Mouse (Mus musculus): ENCODE measurements around the gene Grin2b. TPM values are rescaled to one million over a fixed set of nuclear protein-coding genes. Genes with fewer than 3 reads are reported as not detected.

The Grin2b gene
- polyA plus RNA-seq, 1 experiment from 2014 or later = 9.5 TPM

DNA sequence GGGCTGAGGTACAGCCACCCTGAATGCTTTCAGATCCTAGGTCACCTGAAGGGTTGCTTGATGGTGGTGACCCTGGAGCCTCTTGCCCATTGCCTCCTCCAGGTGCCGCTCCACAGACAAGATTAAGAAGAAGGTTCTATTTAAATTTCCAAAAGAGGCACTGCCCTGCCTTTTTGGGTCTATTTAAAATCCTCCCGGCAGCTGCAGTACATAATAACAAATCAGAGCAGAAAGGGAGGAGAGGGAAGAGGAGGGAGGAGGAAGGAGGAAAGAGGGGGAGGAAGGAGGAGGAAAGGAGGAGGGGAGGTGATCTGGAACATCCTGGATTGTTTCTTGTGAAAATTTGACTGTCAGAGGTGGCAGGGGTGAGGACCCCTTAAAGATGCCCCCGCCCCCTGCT, 197.2 kb downstream of the Grin2b start:
- H3K4me3 ChIP-seq (replicated peaks) = no peak overlapping the region
- peaks cover 6% of the 10 kb centered on the region; the same call in 1 of the 2 replicates for H3K4me1 ChIP-seq
- no peaks in the 10 kb centered on the region for H3K9me3 ChIP-seq
- ATAC-seq (ENCODE audit: low FRiP score) = no peak
- H3K9ac ChIP-seq = no peak overlapping the region
- 60% methylated on average over 3 of the region's 3 CpGs for WGBS
- H3K36me3 ChIP-seq (replicated peaks) = no peaks in the 10 kb centered on the region
- no peaks in the 10 kb centered on the region for H3K27me3 ChIP-seq
- no peak overlapping the region for H3K4me2 ChIP-seq
- no peak overlapping the region for H3K27ac ChIP-seq

DNA sequence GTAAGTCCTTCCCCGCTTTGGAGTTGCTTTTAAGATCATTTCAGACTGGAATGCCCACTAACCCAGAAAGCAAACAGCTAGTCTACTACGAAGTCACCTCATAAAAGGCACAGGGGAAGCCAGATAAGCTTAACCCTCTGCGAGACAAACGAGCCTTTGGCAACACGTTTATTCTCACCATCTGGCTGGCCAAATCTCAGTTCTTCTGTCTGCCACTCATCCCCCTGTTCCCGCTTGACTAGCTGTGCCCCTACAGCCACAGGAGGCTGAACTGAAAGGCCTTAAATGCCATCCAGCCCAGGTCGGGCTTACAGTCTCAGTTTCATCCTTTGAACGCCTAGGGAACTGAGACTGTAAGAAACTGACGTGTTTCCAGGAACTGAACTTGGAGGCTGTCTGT, 200.8 kb downstream of the Grin2b start:
- 70% methylated on average over 9 of the region's 9 CpGs for WGBS
- Histone ChIP-seq H3K27me3 (no peaks in the 10 kb centered on the region), H3K36me3 (replicated peaks) (no peaks in the 10 kb centered on the region), H3K9ac (no peak overlapping the region), H3K9me3 (no peaks in the 10 kb centered on the region), H3K4me2 (no peak overlapping the region), H3K4me1 (peaks cover 6% of the 10 kb centered on the region; the same call in 1 of the 2 replicates), H3K27ac (no peak overlapping the region), H3K4me3 (replicated peaks) (no peak overlapping the region)
- ATAC-seq (ENCODE audit: low FRiP score) = no peak

DNA sequence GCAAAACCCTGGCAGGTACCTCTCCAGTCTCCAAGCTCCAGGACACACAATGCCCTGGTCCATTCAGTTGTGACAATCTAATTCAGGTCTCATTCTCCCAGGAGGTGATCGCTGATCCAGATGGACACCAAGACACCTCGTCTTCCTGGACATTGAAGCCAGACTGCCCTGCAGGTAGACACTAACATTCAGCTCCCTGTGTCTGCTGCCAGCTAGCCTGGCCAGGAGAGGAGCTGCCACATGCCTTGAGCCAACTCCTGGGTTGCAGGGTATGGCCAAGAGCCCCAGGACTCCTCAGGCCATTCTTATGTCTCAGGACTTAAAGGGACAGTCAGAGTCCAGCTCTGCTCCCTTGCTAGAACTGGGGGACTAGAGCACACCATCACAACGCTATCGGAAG, 201.8 kb downstream of the Grin2b start:
- no peak overlapping the region for H3K4me3 ChIP-seq (replicated peaks)
- 85% methylated on average over 4 of the region's 4 CpGs for WGBS

DNA sequence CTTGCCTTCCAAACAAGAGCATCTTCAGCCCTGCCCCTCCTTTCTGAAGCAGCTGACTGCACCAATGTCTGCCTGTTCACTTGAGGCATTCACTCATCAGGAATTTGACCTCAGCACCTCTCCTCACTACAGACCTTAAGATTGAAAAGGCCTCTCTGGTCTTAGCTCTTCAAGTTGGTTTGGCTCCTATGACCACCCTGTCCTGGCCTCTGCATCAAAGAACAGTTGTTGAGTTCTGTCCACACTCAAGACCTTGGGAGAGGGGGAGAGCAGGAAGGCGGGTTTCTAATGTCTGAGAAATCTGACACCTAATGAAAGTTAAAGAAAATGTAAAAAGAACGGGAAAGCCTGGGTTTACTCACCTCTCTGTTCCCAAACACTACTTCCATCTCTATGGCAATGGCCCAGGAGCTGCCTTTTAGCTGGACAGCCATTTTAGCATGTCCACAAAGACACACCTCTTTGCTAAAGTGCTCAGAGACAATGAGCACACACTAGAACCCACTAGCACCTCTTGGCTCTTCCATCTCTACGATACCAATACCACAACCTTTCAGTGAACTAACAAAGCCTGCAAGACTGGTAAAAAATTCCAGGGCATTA, 202.5 kb downstream of the Grin2b start:
- H3K27ac ChIP-seq = no peak overlapping the region
- ATAC-seq (ENCODE audit: low FRiP score) = no peak
- no peak overlapping the region for H3K4me2 ChIP-seq
- 78% methylated on average over 3 of the region's 3 CpGs for WGBS
- H3K36me3 ChIP-seq (replicated peaks) = no peaks in the 10 kb centered on the region
- H3K9ac ChIP-seq = no peak overlapping the region
- no peaks in the 10 kb centered on the region for H3K9me3 ChIP-seq
- H3K4me1 ChIP-seq = peaks cover 2% of the 10 kb centered on the region; the same call in 1 of the 2 replicates
- H3K4me3 ChIP-seq (replicated peaks) = no peak overlapping the region
- H3K27me3 ChIP-seq = no peaks in the 10 kb centered on the region

More for the DNA sequence above, 201.8 kb downstream of the Grin2b start:
- H3K4me2 ChIP-seq = no peak overlapping the region
- no peaks in the 10 kb centered on the region for H3K9me3 ChIP-seq
- peaks cover 6% of the 10 kb centered on the region; the same call in 1 of the 2 replicates for H3K4me1 ChIP-seq
- H3K36me3 ChIP-seq (replicated peaks) = no peaks in the 10 kb centered on the region
- no peak for ATAC-seq (ENCODE audit: low FRiP score)
- H3K9ac ChIP-seq = no peak overlapping the region
- H3K27ac ChIP-seq = no peak overlapping the region
- H3K27me3 ChIP-seq = no peaks in the 10 kb centered on the region

DNA sequence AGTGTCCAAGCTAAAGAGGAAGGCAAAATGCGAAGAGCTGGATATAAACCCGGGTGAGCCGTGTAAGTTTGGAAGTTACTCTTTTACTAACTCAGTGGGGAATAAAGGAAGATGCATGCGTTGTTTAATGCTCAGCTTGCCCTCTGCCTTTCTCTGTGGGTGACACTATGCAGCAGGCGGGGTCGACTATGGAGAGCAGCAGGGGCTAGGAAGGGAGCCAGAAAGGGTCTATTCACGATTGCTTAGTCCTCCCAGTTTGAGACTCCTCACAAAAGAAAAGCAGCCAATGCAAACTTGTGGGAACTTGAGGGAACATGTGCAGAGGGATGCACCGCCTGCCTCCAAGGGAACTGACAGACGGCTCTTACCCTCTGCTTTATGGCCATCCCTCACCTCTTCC, 211.5 kb downstream of the Grin2b start:
- H3K27ac ChIP-seq = no peak overlapping the region
- ATAC-seq (ENCODE audit: low FRiP score) = no peak
- WGBS = 34% methylated on average over 9 of the region's 9 CpGs

DNA sequence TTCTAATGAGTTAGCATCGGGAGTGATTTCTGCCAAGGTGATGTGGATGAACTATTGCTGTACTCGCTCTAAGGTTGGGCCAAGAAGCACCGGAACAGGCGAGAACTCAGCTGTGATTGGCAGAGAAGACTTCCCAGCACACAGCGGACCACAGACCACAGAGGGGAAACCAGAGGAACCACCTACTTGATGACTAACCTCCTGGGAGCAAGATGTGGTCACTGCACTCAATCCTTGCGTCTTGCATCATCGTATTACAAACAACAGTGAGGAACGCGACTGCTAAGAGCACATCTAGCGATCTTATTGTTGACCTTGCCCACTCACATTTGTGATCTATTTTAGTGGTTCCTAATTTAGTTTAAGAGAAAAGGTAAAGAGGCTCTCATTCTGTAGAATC, 213.7 kb downstream of the Grin2b start:
- Histone ChIP-seq H3K27me3 (no peaks in the 10 kb centered on the region), H3K36me3 (replicated peaks) (no peaks in the 10 kb centered on the region), H3K4me1 (0 out of 2 replicates have a peak, but pooled peaks cover 7% of the 10 kb centered on the region), H3K9me3 (no peaks in the 10 kb centered on the region), H3K9ac (no peak overlapping the region), H3K27ac (no peak overlapping the region), H3K4me3 (replicated peaks) (no peak overlapping the region), H3K4me2 (no peak overlapping the region)
- no peak for ATAC-seq (ENCODE audit: low FRiP score)
- 93% methylated on average over 10 of the region's 10 CpGs for WGBS

More for the DNA sequence above, 211.5 kb downstream of the Grin2b start:
- 0 out of 2 replicates have a peak, but pooled peaks cover 7% of the 10 kb centered on the region for H3K4me1 ChIP-seq
- no peak overlapping the region for H3K4me3 ChIP-seq (replicated peaks)
- H3K9ac ChIP-seq = no peak overlapping the region
- H3K27me3 ChIP-seq = no peaks in the 10 kb centered on the region
- no peak overlapping the region for H3K4me2 ChIP-seq
- no peaks in the 10 kb centered on the region for H3K36me3 ChIP-seq (replicated peaks)
- no peaks in the 10 kb centered on the region for H3K9me3 ChIP-seq

DNA sequence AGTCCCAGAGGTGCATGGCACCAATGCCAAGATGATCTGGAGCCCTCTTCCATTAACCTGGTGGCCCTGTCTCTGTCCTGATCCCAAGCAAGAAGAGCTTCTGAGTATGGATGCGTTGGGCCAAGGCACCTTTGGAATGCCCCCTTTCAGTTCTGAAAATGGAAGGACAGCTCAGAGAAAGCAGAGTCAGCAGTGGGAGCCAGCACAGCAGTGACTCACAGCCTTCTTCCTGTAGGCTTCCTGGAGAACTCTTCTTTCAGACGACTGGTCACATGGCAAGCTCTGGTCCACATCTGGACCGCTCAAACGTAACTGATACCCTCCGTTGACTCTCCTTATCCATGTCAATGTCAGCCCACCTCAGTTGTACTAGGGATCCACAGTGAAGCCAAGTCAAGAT, 221.6 kb downstream of the Grin2b start:
- Histone ChIP-seq H3K4me3 (replicated peaks) (no peak overlapping the region), H3K4me2 (no peak overlapping the region), H3K36me3 (replicated peaks) (no peaks in the 10 kb centered on the region), H3K4me1 (no peaks in the 10 kb centered on the region), H3K9ac (no peak overlapping the region), H3K9me3 (no peaks in the 10 kb centered on the region), H3K27ac (no peak overlapping the region), H3K27me3 (no peaks in the 10 kb centered on the region)
- WGBS = 90% methylated on average over 5 of the region's 5 CpGs
- no peak for ATAC-seq (ENCODE audit: low FRiP score)

DNA sequence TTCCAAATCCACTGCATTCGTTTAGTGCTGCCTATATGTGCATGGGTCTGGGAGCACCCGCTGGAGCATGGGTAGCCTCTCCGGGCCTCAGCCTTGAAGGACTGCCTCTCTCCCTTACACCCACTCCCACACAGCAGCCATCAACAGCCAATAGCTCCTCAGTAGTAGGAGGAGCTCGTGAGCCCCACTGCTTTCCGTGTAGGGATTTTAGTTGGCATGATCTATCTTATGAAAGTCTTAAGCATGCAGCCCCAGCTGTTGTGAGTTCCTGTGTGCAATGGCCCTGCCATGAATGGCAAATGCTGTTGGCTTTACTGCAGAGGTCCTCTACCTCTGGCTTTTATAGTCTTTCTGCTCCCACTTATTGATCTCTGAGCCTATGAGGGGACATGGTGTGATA, 227.8 kb downstream of the Grin2b start:
- H3K4me3 ChIP-seq (replicated peaks) = no peak overlapping the region
- no peaks in the 10 kb centered on the region for H3K4me1 ChIP-seq
- no peaks in the 10 kb centered on the region for H3K9me3 ChIP-seq
- no peaks in the 10 kb centered on the region for H3K36me3 ChIP-seq (replicated peaks)
- H3K27me3 ChIP-seq = no peaks in the 10 kb centered on the region
- H3K9ac ChIP-seq = no peak overlapping the region
- WGBS = 79% methylated on average over 5 of the region's 5 CpGs
- H3K27ac ChIP-seq = no peak overlapping the region
- no peak for ATAC-seq (ENCODE audit: low FRiP score)
- no peak overlapping the region for H3K4me2 ChIP-seq

DNA sequence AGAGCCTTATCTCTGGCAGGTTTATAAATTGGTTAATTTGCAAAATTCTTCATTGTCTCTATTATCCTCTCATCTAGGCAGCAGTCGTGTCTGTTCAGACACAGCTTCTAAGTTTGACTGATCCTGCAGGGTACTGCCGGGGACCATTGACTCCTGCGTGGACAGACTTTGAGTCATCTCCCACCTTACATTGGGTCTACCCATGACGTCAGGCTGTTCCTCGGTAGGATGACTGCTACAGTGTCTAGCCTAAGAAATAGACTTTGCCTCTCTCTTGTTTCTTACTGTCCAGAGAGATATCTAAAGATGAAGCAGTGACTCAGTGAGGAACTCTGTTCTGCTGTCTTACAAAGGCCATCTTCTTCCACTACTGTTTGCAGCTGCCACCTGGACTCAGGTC, 229.0 kb downstream of the Grin2b start:
- Histone ChIP-seq H3K4me1 (no peaks in the 10 kb centered on the region), H3K9me3 (no peaks in the 10 kb centered on the region), H3K27me3 (no peaks in the 10 kb centered on the region), H3K4me2 (no peak overlapping the region), H3K4me3 (replicated peaks) (no peak overlapping the region), H3K36me3 (replicated peaks) (no peaks in the 10 kb centered on the region), H3K27ac (no peak overlapping the region), H3K9ac (no peak overlapping the region)
- WGBS = 91% methylated on average over 5 of the region's 5 CpGs
- no peak for ATAC-seq (ENCODE audit: low FRiP score)

DNA sequence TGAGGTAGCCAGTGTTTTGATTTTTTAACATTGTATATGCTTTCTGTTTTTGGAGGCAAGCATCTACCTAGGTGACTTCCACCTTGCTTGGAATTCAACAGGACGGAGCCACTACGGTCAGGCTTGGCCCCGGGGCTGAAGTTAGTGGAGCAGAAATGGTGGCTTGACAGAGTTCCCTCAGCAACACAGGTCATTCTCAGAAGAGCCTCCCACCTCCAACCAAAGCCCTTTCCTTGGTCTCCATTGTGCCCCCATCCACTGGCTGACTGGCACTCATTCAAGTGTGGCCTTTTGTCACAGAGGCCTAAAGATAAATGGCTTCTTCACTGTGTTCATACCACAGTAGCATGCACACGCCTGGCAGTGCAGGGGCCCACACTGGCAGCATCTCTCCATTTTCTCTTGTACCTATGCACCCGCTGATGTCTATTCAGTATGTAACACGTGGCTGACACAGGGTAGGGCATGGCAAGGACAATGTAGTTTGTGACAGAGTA, 230.1 kb downstream of the Grin2b start:
- no peaks in the 10 kb centered on the region for H3K4me1 ChIP-seq
- whole genome bisulfite sequencing = 86% methylated on average over 6 of the region's 6 CpGs

DNA sequence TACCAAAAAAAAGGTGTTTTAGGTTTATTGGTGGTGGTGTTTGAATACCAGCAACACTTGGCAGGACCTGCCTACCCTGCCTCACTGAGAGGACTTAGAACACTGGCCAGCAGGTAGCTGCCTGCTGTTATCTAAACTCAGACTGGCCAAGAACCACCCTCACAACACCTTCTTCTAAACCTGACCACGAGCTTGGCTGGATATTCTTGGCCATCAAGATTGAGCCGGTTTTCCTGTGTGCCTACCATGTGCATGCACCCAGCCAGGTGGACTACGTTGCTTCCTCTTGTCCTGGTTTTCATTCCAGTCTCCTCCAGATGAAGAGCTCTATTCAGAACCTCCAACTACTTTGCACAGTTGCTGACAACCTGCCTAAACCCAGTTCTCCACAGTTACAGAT, 240.4 kb downstream of the Grin2b start:
- 81% methylated on average over 3 of the region's 3 CpGs for WGBS

More for the DNA sequence above, 230.1 kb downstream of the Grin2b start:
- Histone ChIP-seq H3K27ac (no peak overlapping the region), H3K4me3 (replicated peaks) (no peak overlapping the region), H3K36me3 (replicated peaks) (no peaks in the 10 kb centered on the region), H3K9ac (no peak overlapping the region), H3K9me3 (no peaks in the 10 kb centered on the region), H3K4me2 (no peak overlapping the region), H3K27me3 (no peaks in the 10 kb centered on the region)
- no peak for ATAC-seq (ENCODE audit: low FRiP score)

DNA sequence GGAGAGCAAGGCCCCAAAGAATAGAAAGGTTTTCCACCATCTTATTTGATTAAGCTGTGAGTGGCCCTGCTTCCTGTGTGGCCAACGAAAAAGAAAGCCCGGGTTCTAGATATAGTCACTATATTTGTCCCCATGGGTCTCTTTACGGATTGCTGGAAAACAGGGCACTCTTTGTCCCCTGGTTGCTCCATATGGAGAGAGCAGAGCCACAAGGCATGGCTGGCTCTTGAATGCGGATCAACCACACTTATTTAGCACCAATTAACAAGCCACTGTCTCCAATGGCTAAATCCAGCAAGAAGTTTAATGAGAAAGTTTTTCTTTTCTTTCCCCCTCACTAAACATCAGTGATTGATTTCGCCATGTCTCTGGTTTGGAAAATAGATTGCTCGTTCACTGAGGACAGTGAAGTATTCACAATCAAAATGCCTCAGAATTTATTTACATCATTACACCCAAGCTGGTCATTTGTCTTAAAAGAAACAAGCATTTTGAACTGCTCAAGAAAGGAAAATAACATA, 240.9 kb downstream of the Grin2b start:
- no peak overlapping the region for H3K27ac ChIP-seq

More for the DNA sequence above, 240.4 kb downstream of the Grin2b start:
- Histone ChIP-seq H3K9ac (no peak overlapping the region), H3K27ac (no peak overlapping the region), H3K4me3 (replicated peaks) (no peak overlapping the region), H3K27me3 (no peaks in the 10 kb centered on the region), H3K9me3 (no peaks in the 10 kb centered on the region), H3K4me1 (no peaks in the 10 kb centered on the region), H3K4me2 (no peak overlapping the region), H3K36me3 (replicated peaks) (no peaks in the 10 kb centered on the region)
- ATAC-seq (ENCODE audit: low FRiP score) = no peak

DNA sequence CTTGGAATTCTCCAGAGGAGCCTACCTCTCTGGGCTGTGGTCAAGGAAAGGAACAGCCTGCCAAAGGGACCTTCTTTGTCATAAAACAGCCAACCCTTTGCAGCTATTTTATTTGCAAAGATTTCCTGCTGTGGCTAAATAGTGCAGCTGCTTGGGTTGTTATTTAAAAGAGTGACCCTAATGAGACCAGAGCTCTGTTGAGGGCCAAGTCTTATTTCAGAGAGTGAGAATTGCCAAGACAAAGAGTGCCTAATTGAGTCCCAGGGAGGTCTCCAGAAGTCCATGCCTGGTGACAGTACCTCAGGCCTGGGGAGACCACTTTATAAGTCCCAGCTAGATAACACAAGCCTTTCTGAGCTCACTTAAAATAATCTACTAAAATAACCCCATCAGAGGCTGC, 255.6 kb downstream of the Grin2b start:
- H3K36me3 ChIP-seq (replicated peaks) = no peaks in the 10 kb centered on the region
- ATAC-seq (ENCODE audit: low FRiP score) = peak; percentile 3; the same call in 1 of the 2 replicates
- no peak overlapping the region for H3K9ac ChIP-seq
- H3K9me3 ChIP-seq = no peaks in the 10 kb centered on the region
- H3K4me2 ChIP-seq = no peak overlapping the region
- H3K27me3 ChIP-seq = no peaks in the 10 kb centered on the region
- peaks cover 11% of the 10 kb centered on the region for H3K4me1 ChIP-seq
- no peak overlapping the region for H3K27ac ChIP-seq
- H3K4me3 ChIP-seq (replicated peaks) = no peak overlapping the region

More for the DNA sequence above, 240.9 kb downstream of the Grin2b start:
- Histone ChIP-seq H3K9ac (no peak overlapping the region), H3K4me3 (replicated peaks) (no peak overlapping the region), H3K27me3 (no peaks in the 10 kb centered on the region), H3K4me2 (no peak overlapping the region), H3K36me3 (replicated peaks) (no peaks in the 10 kb centered on the region), H3K9me3 (no peaks in the 10 kb centered on the region), H3K4me1 (no peaks in the 10 kb centered on the region)
- ATAC-seq (ENCODE audit: low FRiP score) = peak; percentile 44; the same call in 1 of the 2 replicates
- 48% methylated on average over 6 of the region's 6 CpGs for WGBS

All from forebrain, embryonic 12.5 days (tissue).